Mouse (Mus musculus) spleen, adult 2 months (tissue): ENCODE data around the gene Irf2bpl.

ENCODE experiments used
- CTCF ChIP-seq: fragments of 200-500 bp; IDR thresholded peaks from 2 replicates; pipeline ENCODE4 v1.5.1; 2011; ENCODE audit warnings: mild to moderate bottlenecking, inconsistent platforms; ENCODE audit not compliant: insufficient read depth, insufficient read length, insufficient replicate concordance; ENCODE audit errors: extremely low read depth
- POLR2A ChIP-seq: fragments of 200-500 bp; IDR thresholded peaks from 2 replicates; pipeline ENCODE4 v1.6.1; 2011; ENCODE audit warnings: low read depth, low read length, inconsistent platforms

DNA sequence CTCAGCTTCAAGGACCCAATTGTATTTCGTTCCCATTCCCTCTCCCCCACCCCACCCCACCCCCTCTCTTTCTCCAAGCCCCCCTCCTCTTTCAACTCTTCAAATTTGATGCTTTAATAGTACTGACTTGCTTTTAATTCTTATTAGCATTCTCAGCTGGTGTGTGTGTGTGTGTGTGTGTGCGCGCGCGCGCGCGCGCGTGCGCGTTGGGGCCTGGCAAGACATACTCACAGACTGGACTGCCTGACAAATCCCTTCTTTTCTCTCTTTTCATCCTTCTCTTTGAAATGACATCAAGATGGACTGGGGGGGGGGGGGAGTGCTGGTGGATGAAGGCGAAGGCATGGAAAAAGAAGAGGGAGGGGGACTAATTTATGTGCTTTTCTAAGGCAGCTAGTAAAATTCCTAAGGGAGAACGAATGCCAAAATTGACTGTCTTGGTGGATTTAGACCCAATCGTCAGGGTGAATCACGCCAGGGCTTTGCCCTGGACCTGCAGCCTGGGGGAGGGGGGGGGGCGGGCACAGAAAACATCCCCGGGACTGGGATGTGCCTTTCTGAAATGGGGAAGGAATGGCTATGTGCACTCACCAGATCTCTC lies 8.2 kb upstream of the Irf2bpl start:
- no peak for TF ChIP-seq POLR2A
- no peak for TF ChIP-seq CTCF
